Mouse (Mus musculus) G1E (cell line): ENCODE data around the gene Azgp1. TPM values are rescaled to one million over a fixed set of nuclear protein-coding genes. Genes with fewer than 3 reads are reported as not detected.
"Not testable (repeated sequence)": the region's sequence is repeated elsewhere in the genome, so short reads cannot be mapped to it uniquely, and the experiment has no call there.

Experiments used
- ATAC-seq: 2 replicates; pipeline ENCODE4 v1.8.0; 2016; ENCODE audit warnings: mild to moderate bottlenecking; ENCODE audit not compliant: insufficient number of reproducible peaks, poor library complexity, low FRiP score, severe bottlenecking; ENCODE audit errors: extremely low read depth
- DNase-seq: peaks from one replicate; pipeline ENCODE4 v3.0.0; 2012; ENCODE audit warnings: low spot score
- H3K27me3 ChIP-seq: 2 replicates; pipeline ENCODE4 v1.6.1; 2012; ENCODE audit warnings: mild to moderate bottlenecking, low read length, inconsistent platforms; ENCODE audit not compliant: insufficient read depth
- H3K36me3 ChIP-seq: replicated peaks from 2 replicates; pipeline ENCODE3; 2012; ENCODE audit warnings: mild to moderate bottlenecking, inconsistent platforms
- H3K4me1 ChIP-seq: 2 replicates; pipeline ENCODE4 v1.6.1; 2012; ENCODE audit warnings: low read depth, low read length, inconsistent platforms, mixed read lengths; ENCODE audit not compliant: insufficient read depth
- H3K4me3 ChIP-seq: 2 replicates; pipeline ENCODE4 v1.5.1; 2012; ENCODE audit warnings: low read depth, mild to moderate bottlenecking, inconsistent platforms, low read length, moderate library complexity, mixed read lengths
- H3K9me3 ChIP-seq: replicated peaks from 2 replicates; pipeline ENCODE4 v1.6.1; 2012; ENCODE audit warnings: inconsistent platforms
- CTCF ChIP-seq: IDR thresholded peaks from 2 replicates; pipeline ENCODE4 v1.5.1; 2012; ENCODE audit warnings: low read depth, low read length, inconsistent platforms, mixed read lengths
- GATA1 ChIP-seq: IDR thresholded peaks from 2 replicates; pipeline ENCODE4 v1.6.1; 2012; ENCODE audit warnings: borderline replicate concordance, low read length, inconsistent platforms, mixed read lengths
- GATA2 ChIP-seq: IDR thresholded peaks from 2 replicates; pipeline ENCODE4 v1.6.1; 2012; ENCODE audit warnings: low read depth, low read length, inconsistent platforms, borderline replicate concordance
- POLR2AphosphoS5 ChIP-seq: IDR thresholded peaks from 2 replicates; pipeline ENCODE4 v1.6.1; 2012; ENCODE audit warnings: low read depth, low read length, inconsistent platforms; ENCODE audit not compliant: insufficient replicate concordance
- TAL1 ChIP-seq: conservative IDR thresholded peaks from 2 replicates; pipeline ENCODE4 v1.6.1; 2012; ENCODE audit warnings: low read depth, low read length, inconsistent platforms, mixed read lengths
- polyA plus RNA-seq: library from polyadenylated mRNA; stranded (reverse); fragments of >175 nt; gene quantifications from 2 replicates; pipeline ENCODE4 v1.2.3, GENCODE M21; 2012
- total RNA-seq, 2 experiments: library from RNA; stranded (forward) in 1 of 2; stranded (reverse) in 1 of 2; fragments of 200-1000 nt in 1 of 2; fragments of >200 nt in 1 of 2; fragmentation: Nextera tagmentation in 1 of 2; gene quantifications; 2 replicates each; pipeline ENCODE4 v1.2.3; 2014 to 2017

Azgp1 gene
- not detected in 2 replicates for total RNA-seq (2014; fragmentation: Nextera tagmentation)
- total RNA-seq (2017) = not detected in 2 replicates
- not detected in 2 replicates for polyA plus RNA-seq

DNA sequence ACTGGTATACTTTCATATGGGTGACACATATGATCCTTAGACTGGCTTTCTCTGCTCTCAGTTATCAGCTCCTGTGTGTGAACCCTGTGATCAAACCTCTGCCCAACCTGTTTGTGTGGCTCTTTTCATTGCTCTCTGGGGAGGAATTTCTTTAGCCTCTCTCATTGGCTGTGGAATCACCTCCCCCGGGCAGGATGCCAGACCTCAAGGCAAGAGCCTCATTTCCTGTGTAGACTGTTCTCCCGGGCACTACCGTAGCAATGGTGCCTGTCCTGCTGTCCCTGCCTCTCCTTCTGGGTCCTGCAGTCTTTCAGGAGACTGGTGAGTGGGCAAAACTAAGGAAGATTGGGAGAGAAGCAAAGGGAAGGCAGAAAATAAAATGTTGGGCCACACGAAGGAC, at the start of gene Azgp1:
Azgp1 (plus strand) TSS at position 221 of the 400 bp plus-strand sequence.
- ATAC-seq (no peak), DNase-seq (no peak)
- TF ChIP-seq GATA2 (no peak), POLR2AphosphoS5 (no peak), GATA1 (no peak), CTCF (no peak), TAL1 (no peak)
- no peaks in the 10 kb centered on the region for H3K4me1 ChIP-seq
- no peaks in the 10 kb centered on the region for H3K36me3 ChIP-seq
- no peaks in the 10 kb centered on the region for H3K27me3 ChIP-seq
- H3K9me3 ChIP-seq = no peaks in the 10 kb centered on the region
- H3K4me3 ChIP-seq = no peak within 1 kb of the TSS

- H3K9me3 ChIP-seq, H3K4me1 ChIP-seq, DNase-seq, H3K36me3 ChIP-seq, H3K4me3 ChIP-seq, H3K27me3 ChIP-seq, ATAC-seq: not testable (repeated sequence)
Observed at GRCm38 (mm10) chr5:137933934-137934333, 47.4 kb upstream of the Azgp1 start.

- Histone ChIP-seq H3K4me1 (no peaks in the 10 kb centered on the region), H3K36me3 (no peaks in the 10 kb centered on the region), H3K4me3 (no peak overlapping the region), H3K9me3 (no peaks in the 10 kb centered on the region), H3K27me3 (no peaks in the 10 kb centered on the region)
- TF ChIP-seq GATA2 (no peak), POLR2AphosphoS5 (no peak), TAL1 (no peak), CTCF (no peak), GATA1 (no peak)
- DNase-seq (no peak), ATAC-seq (no peak)
Observed at GRCm38 (mm10) chr5:137936486-137936885, 44.8 kb upstream of the Azgp1 start.

DNA sequence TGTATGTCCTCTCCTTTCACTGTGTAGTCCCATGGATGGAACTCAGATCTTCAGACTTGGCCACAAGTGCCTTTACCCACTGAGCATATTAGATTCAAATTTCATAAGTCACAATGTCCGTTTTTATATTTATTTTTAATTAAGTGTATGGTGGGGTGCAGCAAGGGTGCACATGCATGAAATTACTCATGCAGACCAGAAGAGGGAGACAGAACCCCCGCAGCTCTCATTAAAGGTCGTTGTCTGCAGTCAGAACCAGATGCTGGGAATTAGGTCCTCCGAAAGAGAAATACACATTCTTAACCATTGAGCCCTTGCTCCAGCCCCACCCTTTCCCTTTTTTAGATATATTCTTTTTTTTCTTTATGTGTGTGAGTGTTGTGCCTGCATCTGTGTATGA, 44.1 kb upstream of the Azgp1 start:
- Histone ChIP-seq H3K4me1 (no peaks in the 10 kb centered on the region), H3K9me3 (no peaks in the 10 kb centered on the region)
- ATAC-seq = no peak

DNA sequence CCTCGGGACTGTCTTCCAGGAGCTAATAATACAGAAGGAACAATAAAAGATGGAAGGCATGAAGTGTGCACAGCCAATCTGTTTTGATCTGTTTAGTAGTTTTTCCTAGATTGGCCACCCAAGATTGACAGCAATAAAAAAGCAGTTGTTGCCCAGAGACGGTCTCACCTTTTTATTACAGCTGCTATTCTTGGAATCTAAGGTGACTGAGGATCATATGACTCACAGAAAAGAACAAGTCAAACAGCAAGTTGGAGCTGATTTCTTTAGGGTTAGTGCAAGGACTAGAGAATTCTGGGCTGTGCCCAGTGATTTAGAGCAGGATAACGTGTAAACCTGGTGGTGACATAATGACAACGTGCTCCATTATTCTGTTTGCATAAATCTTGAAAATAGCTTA, 40.4 kb upstream of the Azgp1 start:
- Histone ChIP-seq H3K9me3 (no peaks in the 10 kb centered on the region), H3K4me1 (no peaks in the 10 kb centered on the region), H3K27me3 (no peaks in the 10 kb centered on the region), H3K4me3 (no peak overlapping the region), H3K36me3 (no peaks in the 10 kb centered on the region)
- ATAC-seq (no peak), DNase-seq (no peak)
- TF ChIP-seq POLR2AphosphoS5 (no peak), GATA2 (no peak), TAL1 (no peak), GATA1 (no peak), CTCF (no peak)

More for the DNA sequence above, 44.1 kb upstream of the Azgp1 start:
- no peaks in the 10 kb centered on the region for H3K27me3 ChIP-seq
- H3K4me3 ChIP-seq = no peak overlapping the region
- TF ChIP-seq CTCF (no peak), GATA2 (no peak), POLR2AphosphoS5 (no peak), TAL1 (no peak), GATA1 (no peak)
- no peaks in the 10 kb centered on the region for H3K36me3 ChIP-seq
- no peak for DNase-seq

DNA sequence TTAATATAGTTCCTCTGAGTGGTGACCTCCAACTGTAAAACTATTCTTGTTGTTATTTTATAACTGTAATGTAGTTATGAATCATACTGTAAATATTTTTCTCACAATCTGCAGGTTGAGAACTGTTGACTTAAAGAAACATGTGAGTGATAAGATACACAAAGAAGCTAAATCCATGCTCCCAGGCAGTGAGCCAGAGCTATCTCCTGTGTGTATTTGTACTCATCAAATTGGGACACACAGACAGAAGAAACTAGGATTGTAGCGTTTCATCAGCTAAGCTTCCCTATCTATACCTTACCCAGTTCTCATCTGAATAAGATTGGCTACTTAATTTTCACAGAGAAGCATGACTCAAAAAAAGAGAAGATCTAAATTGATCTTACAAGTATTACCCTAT, 38.2 kb upstream of the Azgp1 start:
- DNase-seq (no peak), ATAC-seq (no peak)
- Histone ChIP-seq H3K9me3 (no peaks in the 10 kb centered on the region), H3K36me3 (no peaks in the 10 kb centered on the region), H3K4me3 (no peak overlapping the region), H3K27me3 (no peaks in the 10 kb centered on the region), H3K4me1 (no peaks in the 10 kb centered on the region)
- TF ChIP-seq CTCF (no peak), GATA2 (no peak), POLR2AphosphoS5 (no peak), GATA1 (no peak), TAL1 (no peak)

DNA sequence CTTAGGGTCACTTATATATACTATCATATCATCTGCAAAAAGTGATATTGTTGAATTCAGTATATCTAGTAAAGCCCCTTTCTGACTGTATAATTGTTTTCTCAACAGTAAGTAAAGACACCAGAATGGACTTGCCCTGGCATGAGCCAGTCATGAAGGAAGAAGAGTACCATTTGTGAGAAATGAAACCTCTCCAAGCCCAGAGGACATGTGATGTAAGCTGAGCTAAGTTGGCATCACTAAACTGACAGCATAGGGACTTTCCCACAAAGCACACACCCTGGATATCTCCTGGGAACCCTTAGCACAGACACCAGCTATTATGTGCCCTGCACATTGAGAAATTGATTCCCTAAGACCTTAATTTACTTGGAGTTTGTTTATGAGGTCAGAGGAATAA, 34.0 kb upstream of the Azgp1 start:
- ATAC-seq (no peak), DNase-seq (no peak)
- H3K27me3 ChIP-seq = no peaks in the 10 kb centered on the region
- no peaks in the 10 kb centered on the region for H3K9me3 ChIP-seq
- no peak for TF ChIP-seq GATA1
- TF ChIP-seq TAL1 = no peak
- no peak overlapping the region for H3K4me3 ChIP-seq
- no peaks in the 10 kb centered on the region for H3K4me1 ChIP-seq
- no peaks in the 10 kb centered on the region for H3K36me3 ChIP-seq
